Mouse (Mus musculus) liver, adult 2 months (tissue): ENCODE measurements around the gene Brd4. TPM values are rescaled to one million over a fixed set of nuclear protein-coding genes. Genes with fewer than 3 reads are reported as not detected.

Experiments
- DNase-seq: peaks from one replicate; pipeline ENCODE4 v3.0.0-alpha.2; 2011; ENCODE audit warnings: low read depth, low spot score; ENCODE audit errors: extremely low read depth
- H3K27ac ChIP-seq: fragments of 200-500 bp; replicated peaks from 2 replicates; pipeline ENCODE4 v1.5.1; 2012; ENCODE audit warnings: low read depth, mild to moderate bottlenecking, control low read depth, inconsistent platforms, low read length; ENCODE audit not compliant: insufficient read depth
- H3K27me3 ChIP-seq: fragments of 200-500 bp; 2 replicates; pipeline ENCODE4 v1.6.1; 2012; ENCODE audit warnings: mild to moderate bottlenecking, moderate library complexity, low read length, inconsistent platforms; ENCODE audit not compliant: control insufficient read depth, insufficient read depth
- H3K36me3 ChIP-seq: fragments of 200-500 bp; 2 replicates; pipeline ENCODE4 v1.6.1; 2012; ENCODE audit warnings: low read length, inconsistent platforms; ENCODE audit not compliant: control insufficient read depth, insufficient read depth
- H3K4me1 ChIP-seq: fragments of 200-500 bp; 2 replicates; pipeline ENCODE4 v1.6.1; 2011; ENCODE audit warnings: low read length; ENCODE audit not compliant: control insufficient read depth, insufficient read depth
- H3K4me3 ChIP-seq: fragments of 200-500 bp; 2 replicates; pipeline ENCODE4 v1.5.1; 2011; ENCODE audit warnings: low read depth, mild to moderate bottlenecking, control low read depth, low read length, moderate library complexity; ENCODE audit not compliant: insufficient read depth
- H3K79me2 ChIP-seq: fragments of 200-500 bp; 2 replicates; pipeline ENCODE4 v1.6.1; 2012; ENCODE audit warnings: inconsistent platforms, mild to moderate bottlenecking, low read length, moderate library complexity; ENCODE audit not compliant: control insufficient read depth, insufficient read depth
- H3K9ac ChIP-seq: fragments of 200-500 bp; 2 replicates; pipeline ENCODE4 v1.6.1; 2012; ENCODE audit warnings: low read depth, mild to moderate bottlenecking, control low read depth, inconsistent platforms, low read length
- CTCF ChIP-seq: fragments of 200-500 bp; IDR thresholded peaks from 2 replicates; pipeline ENCODE4 v1.5.1; 2011; ENCODE audit warnings: low read depth, low read length, control low read depth
- POLR2A ChIP-seq: fragments of 200-500 bp; IDR thresholded peaks from 2 replicates; pipeline ENCODE4 v1.6.1; 2011; ENCODE audit warnings: low read length, control low read depth; ENCODE audit not compliant: insufficient read depth; ENCODE audit errors: extremely low read depth
- WGBS: fragments of 180-500 bp; shearing (Covaris S2); methylation state at CpG from one replicate; pipeline ENCODE4 v1.1.7; 2018; 5-methylcytosine and 5-hydroxymethylcytosine counted together
- polyA plus RNA-seq: library from polyadenylated mRNA; depleted of rRNA; stranded (reverse); fragments of >200 nt; gene quantifications from 2 replicates; pipeline ENCODE4 v1.2.3, GENCODE M21; 2012
- total RNA-seq: library from RNA; depleted of rRNA; stranded (reverse); fragments of >200 nt; gene quantifications from 2 replicates; pipeline ENCODE4 v1.2.3, GENCODE M21; 2014

The Brd4 gene
- total and polyA plus RNA-seq, 2 experiments: 10.5 to 18.4 TPM

- Histone ChIP-seq H3K27me3 (no peaks in the 10 kb centered on the region), H3K79me2 (peaks cover 46% of the 10 kb centered on the region), H3K4me1 (peaks cover 29% of the 10 kb centered on the region), H3K36me3 (peaks cover 12% of the 10 kb centered on the region), H3K4me3 (no peak overlapping the region), H3K9ac (no peak overlapping the region), H3K27ac (no peak overlapping the region)
- WGBS: 12% methylated on average over 2 of the region's 2 CpGs
- DNase-seq: peak; percentile 64
- TF ChIP-seq CTCF: no peak
- TF ChIP-seq POLR2A: no peak
Measured at GRCm38 (mm10) chr17:32253261-32253660, 31.3 kb downstream of the Brd4 start.

- Histone ChIP-seq H3K79me2 (peaks cover 34% of the 10 kb centered on the region), H3K9ac (no peak overlapping the region), H3K27ac (no peak overlapping the region), H3K36me3 (peaks cover 12% of the 10 kb centered on the region), H3K27me3 (no peaks in the 10 kb centered on the region), H3K4me3 (no peak overlapping the region), H3K4me1 (peaks cover 18% of the 10 kb centered on the region)
- TF ChIP-seq CTCF (no peak), POLR2A (no peak)
- no peak for DNase-seq
- 75% methylated on average over 2 of the region's 2 CpGs for WGBS
Measured at GRCm38 (mm10) chr17:32251827-32252470, 32.6 kb downstream of the Brd4 start.

- Histone ChIP-seq H3K9ac (no peak overlapping the region), H3K27me3 (no peaks in the 10 kb centered on the region), H3K27ac (peak overlapping the region; percentile 68), H3K36me3 (peaks cover 12% of the 10 kb centered on the region), H3K4me1 (peaks cover 15% of the 10 kb centered on the region), H3K4me3 (no peak overlapping the region), H3K79me2 (peaks cover 41% of the 10 kb centered on the region)
- WGBS: 81% methylated on average over 1 of the region's 1 CpGs
- no peak for TF ChIP-seq POLR2A
- no peak for TF ChIP-seq CTCF
- no peak for DNase-seq
Measured at GRCm38 (mm10) chr17:32250066-32250465, 34.5 kb downstream of the Brd4 start.

DNA sequence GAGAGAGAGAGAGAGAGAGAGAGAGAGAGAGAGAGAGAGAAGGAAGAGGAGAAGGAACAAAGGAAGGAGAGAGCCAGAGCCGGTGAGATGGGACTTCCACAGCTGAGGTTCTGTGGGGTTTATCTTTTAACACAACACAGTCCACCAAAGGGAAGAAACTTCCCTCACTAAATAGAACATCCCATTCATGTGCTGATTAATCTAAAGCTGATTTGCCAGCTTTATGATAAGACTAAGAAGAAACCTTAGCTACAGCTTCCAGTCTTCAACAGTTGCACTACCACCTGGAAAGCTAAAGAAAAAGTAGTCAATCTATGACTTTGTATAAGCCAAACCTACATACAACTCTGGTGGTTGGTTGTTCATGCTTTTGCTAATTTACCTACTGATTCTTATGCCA lies 36.3 kb downstream of the Brd4 start:
- no peak for DNase-seq
- TF ChIP-seq POLR2A (no peak), CTCF (no peak)
- Histone ChIP-seq H3K27me3 (no peaks in the 10 kb centered on the region), H3K27ac (no peak overlapping the region), H3K4me1 (peaks cover 14% of the 10 kb centered on the region), H3K9ac (no peak overlapping the region), H3K79me2 (peaks cover 42% of the 10 kb centered on the region), H3K4me3 (no peak overlapping the region), H3K36me3 (peaks cover 12% of the 10 kb centered on the region)
- 89% methylated on average over 1 of the region's 1 CpGs for WGBS

DNA sequence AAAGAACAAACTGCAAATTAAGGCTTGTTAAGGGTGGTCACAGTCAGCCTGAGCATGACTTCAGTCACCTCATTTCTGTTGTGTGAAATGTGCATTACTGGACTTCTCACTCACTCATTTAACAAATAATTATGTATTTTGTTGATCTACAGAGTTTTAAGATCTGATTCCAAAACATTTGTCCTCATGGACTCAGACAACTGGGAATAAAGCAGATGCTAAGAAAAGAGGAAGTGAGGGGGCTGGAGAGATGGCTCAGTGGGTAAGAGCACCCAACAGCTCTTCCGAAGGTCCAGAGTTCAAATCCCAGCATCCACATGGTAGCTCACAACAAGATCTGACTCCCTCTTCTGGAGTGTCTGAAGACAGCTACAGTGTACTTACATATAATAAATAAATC lies 36.9 kb downstream of the Brd4 start:
- Histone ChIP-seq H3K79me2 (peaks cover 42% of the 10 kb centered on the region), H3K4me1 (peaks cover 17% of the 10 kb centered on the region), H3K36me3 (peaks cover 9% of the 10 kb centered on the region), H3K4me3 (no peak overlapping the region), H3K9ac (no peak overlapping the region), H3K27ac (no peak overlapping the region), H3K27me3 (no peaks in the 10 kb centered on the region)
- no peak for DNase-seq
- no peak for TF ChIP-seq CTCF
- TF ChIP-seq POLR2A: no peak
- WGBS: 89% methylated on average over 1 of the region's 1 CpGs

DNA sequence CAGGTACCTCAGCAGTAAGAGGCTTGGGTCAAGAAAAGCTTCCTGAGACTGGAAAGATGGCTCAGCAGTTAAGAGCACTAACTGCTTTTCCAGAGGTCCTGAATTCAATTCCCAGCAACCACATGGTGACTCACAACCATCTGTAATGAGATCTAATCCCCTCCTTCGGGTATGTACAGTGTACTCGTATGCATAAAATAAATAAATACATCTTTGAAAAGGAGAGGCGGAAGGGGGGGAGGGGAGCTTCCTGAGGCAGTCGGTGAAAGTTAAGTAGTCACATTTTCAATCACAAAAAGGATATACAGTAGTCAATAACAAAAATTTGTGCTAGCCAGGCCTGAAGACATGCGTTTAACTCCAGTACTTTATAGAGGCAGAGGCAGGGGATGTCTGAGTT lies 38.4 kb downstream of the Brd4 start:
- TF ChIP-seq CTCF (no peak), POLR2A (no peak)
- DNase-seq: no peak
- no peaks in the 10 kb centered on the region for H3K27me3 ChIP-seq
- H3K4me1 ChIP-seq: peaks cover 21% of the 10 kb centered on the region
- no peak overlapping the region for H3K9ac ChIP-seq
- H3K36me3 ChIP-seq: peaks cover 7% of the 10 kb centered on the region
- 70% methylated on average over 5 of the region's 5 CpGs for WGBS
- H3K27ac ChIP-seq: no peak overlapping the region
- no peak overlapping the region for H3K4me3 ChIP-seq
- peaks cover 40% of the 10 kb centered on the region for H3K79me2 ChIP-seq
